Mouse (Mus musculus) liver, embryonic 12.5 days (tissue): Measurements from ENCODE around the gene Akt2. TPM values are rescaled to one million over a fixed set of nuclear protein-coding genes. Genes with fewer than 3 reads are reported as not detected.

Experiments used
- ATAC-seq: fragments of 200-750 bp; cut with Nextera tagmentation; 2 replicates; pipeline ENCODE4 v1.8.0; 2017; ENCODE audit warnings: moderate number of reproducible peaks, mild to moderate bottlenecking, moderate library complexity
- H3K27ac ChIP-seq: fragments of 300-500 bp; sonication (generic); 2 replicates; pipeline ENCODE4 v1.5.1; 2016; ENCODE audit warnings: mild to moderate bottlenecking
- H3K27me3 ChIP-seq: fragments of 300-500 bp; sonication (generic); replicated peaks from 2 replicates; pipeline ENCODE4 v1.6.1; 2016; ENCODE audit warnings: mild to moderate bottlenecking, moderate library complexity
- H3K36me3 ChIP-seq: fragments of 300-500 bp; sonication (generic); 2 replicates; pipeline ENCODE4 v1.6.1; 2016; ENCODE audit warnings: mild to moderate bottlenecking, moderate library complexity
- H3K4me1 ChIP-seq: fragments of 300-500 bp; sonication (generic); 2 replicates; pipeline ENCODE4 v1.6.1; 2016
- H3K4me2 ChIP-seq: fragments of 300-500 bp; sonication (generic); 2 replicates; pipeline ENCODE4 v1.6.1; 2016; ENCODE audit warnings: mild to moderate bottlenecking, moderate library complexity
- H3K4me3 ChIP-seq: fragments of 300-500 bp; sonication (generic); 2 replicates; pipeline ENCODE4 v1.5.1; 2016; ENCODE audit warnings: mild to moderate bottlenecking, moderate library complexity
- H3K9ac ChIP-seq: fragments of 300-500 bp; sonication (generic); 2 replicates; pipeline ENCODE4 v1.6.1; 2016; ENCODE audit warnings: mild to moderate bottlenecking, moderate library complexity
- H3K9me3 ChIP-seq: fragments of 300-500 bp; sonication (generic); replicated peaks from 2 replicates; pipeline ENCODE4 v1.6.1; 2016; ENCODE audit warnings: mild to moderate bottlenecking, moderate library complexity
- WGBS: fragments of 180-500 bp; shearing (Covaris S2); methylation state at CpG from one replicate; pipeline ENCODE4 v1.1.7; 2016; ENCODE audit not compliant: insufficient replicate concordance; 5-methylcytosine and 5-hydroxymethylcytosine counted together
- polyA plus RNA-seq: library from polyadenylated mRNA; unstranded; fragments of >200 nt; fragmentation: Nextera tagmentation; extraction: Ambion mirVana; gene quantifications from 2 replicates; pipeline ENCODE4 v1.2.1, GENCODE M21; 2016

The Akt2 gene
- polyA plus RNA-seq, 1 experiment from 2014 or later = 45.0 TPM

GRCm38 (mm10) chr7:27655545-27655944, 64.2 kb downstream of the Akt2 start:
- no peaks in the 10 kb centered on the region for H3K36me3 ChIP-seq
- H3K4me2 ChIP-seq = no peak overlapping the region
- H3K9me3 ChIP-seq = no peaks in the 10 kb centered on the region
- peaks cover 87% of the 10 kb centered on the region for H3K27me3 ChIP-seq
- no peak for ATAC-seq
- WGBS = 35% methylated on average over 11 of the region's 11 CpGs
- H3K9ac ChIP-seq = no peak overlapping the region
- peaks cover 30% of the 10 kb centered on the region for H3K4me1 ChIP-seq
- H3K27ac ChIP-seq = no peak overlapping the region
- no peak overlapping the region for H3K4me3 ChIP-seq

DNA sequence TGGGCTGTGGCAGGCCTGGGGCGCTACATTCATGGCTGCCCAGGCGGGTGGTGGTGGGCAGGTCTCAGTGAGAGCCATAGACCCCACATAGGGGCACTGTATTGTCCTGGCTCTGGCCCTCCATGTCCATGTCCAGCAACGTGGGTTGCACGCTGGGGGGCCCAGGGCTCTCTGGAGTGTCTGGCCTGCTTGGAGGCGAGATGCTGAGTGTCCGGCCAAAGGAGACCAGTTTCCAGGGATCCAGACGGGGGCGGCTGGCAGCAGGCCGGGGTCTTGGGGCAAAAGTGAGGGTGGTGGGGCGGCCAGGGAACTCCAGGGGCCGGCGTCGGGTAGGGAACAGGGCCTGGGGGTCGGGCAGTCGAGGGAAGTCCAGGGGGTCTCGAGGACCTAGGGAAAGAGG, 65.2 kb downstream of the Akt2 start:
- WGBS = 69% methylated on average over 16 of the region's 16 CpGs
- Histone ChIP-seq H3K4me2 (no peak overlapping the region), H3K27me3 (peaks cover 82% of the 10 kb centered on the region), H3K4me1 (peaks cover 28% of the 10 kb centered on the region), H3K27ac (no peak overlapping the region), H3K9me3 (no peaks in the 10 kb centered on the region), H3K36me3 (no peaks in the 10 kb centered on the region), H3K4me3 (no peak overlapping the region), H3K9ac (no peak overlapping the region)
- no peak for ATAC-seq

- Histone ChIP-seq H3K27me3 (peaks cover 73% of the 10 kb centered on the region), H3K27ac (no peak overlapping the region), H3K9me3 (no peaks in the 10 kb centered on the region), H3K36me3 (no peaks in the 10 kb centered on the region), H3K4me2 (peak overlapping the region; percentile 49), H3K9ac (no peak overlapping the region), H3K4me1 (peaks cover 28% of the 10 kb centered on the region), H3K4me3 (0 out of 2 replicates have a peak overlapping the region, but pooled peaks have one; percentile 8)
- WGBS = 20% methylated on average over 51 of the region's 53 CpGs
- no peak for ATAC-seq
These were observed 66.6 kb downstream of the Akt2 start for GRCm38 (mm10) chr7:27657824-27658395.

DNA sequence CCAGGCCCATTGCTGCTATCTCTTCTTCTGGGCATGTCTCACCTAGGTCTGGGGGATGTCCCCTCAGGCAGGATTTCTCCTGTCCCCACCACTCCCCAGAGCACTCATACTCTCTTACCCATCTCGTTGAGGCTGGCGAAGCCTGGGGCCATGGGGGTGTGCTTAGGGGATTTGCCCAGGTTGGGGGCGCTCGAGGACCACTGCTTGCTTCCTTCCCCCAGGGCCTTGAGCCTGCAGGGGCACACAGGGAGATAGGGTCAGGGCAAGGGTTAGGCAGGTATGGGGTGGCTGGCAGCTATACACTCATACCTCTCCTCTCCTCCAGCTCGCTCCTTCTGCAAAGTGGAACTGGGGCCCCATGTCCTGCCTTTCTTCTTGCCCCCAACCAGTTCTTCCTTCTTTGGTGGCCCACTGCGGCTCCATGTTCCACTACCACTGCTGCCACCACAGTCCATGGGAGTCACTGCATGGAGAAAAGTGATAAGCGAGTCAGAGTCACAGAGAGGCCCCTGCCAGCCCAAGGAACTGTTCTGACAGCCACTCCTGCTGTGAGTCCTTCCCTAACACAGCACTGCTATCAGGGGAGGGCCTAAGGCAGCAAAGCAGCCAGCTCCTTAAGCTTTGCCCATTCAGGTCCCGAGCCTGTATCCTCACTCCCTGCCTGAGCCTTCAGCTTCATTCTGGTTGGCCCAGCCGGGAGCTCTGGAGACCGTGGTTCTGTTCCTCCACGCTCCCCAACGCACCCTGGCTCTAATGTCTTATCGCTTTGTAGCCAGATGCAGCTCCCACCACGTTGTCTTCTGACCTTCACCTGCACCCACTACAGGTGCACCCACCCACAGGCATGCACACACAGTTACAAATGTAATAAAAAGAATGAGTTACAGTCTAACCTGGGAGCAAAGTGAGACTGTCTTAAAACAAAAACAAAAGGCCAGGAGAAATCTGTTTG, 67.6 kb downstream of the Akt2 start:
- Histone ChIP-seq H3K9me3 (no peaks in the 10 kb centered on the region), H3K9ac (peak overlapping the region; percentile 37), H3K27me3 (peaks cover 72% of the 10 kb centered on the region), H3K27ac (0 out of 2 replicates have a peak overlapping the region, but pooled peaks have one; percentile 22), H3K4me1 (peaks cover 23% of the 10 kb centered on the region), H3K4me2 (peak overlapping the region; percentile 49), H3K4me3 (no peak overlapping the region), H3K36me3 (no peaks in the 10 kb centered on the region)
- peak; percentile 90 for ATAC-seq
- 29% methylated on average over 14 of the region's 14 CpGs for WGBS

- no peak for ATAC-seq
- Histone ChIP-seq H3K9me3 (no peaks in the 10 kb centered on the region), H3K9ac (no peak overlapping the region), H3K27ac (no peak overlapping the region), H3K4me1 (peaks cover 21% of the 10 kb centered on the region), H3K4me3 (no peak overlapping the region), H3K27me3 (peaks cover 52% of the 10 kb centered on the region), H3K4me2 (no peak overlapping the region), H3K36me3 (no peaks in the 10 kb centered on the region)
- WGBS = 62% methylated on average over 4 of the region's 4 CpGs
These were observed 70.7 kb downstream of the Akt2 start for GRCm38 (mm10) chr7:27662038-27662437.

GRCm38 (mm10) chr7:27673064-27673574, 81.8 kb downstream of the Akt2 start:
- peak overlapping the region; percentile 100 for H3K4me2 ChIP-seq
- H3K4me1 ChIP-seq = peaks cover 25% of the 10 kb centered on the region
- H3K36me3 ChIP-seq = no peaks in the 10 kb centered on the region
- H3K9ac ChIP-seq = peak overlapping the region; percentile 87
- no peak overlapping the region for H3K27ac ChIP-seq
- peaks cover 15% of the 10 kb centered on the region for H3K27me3 ChIP-seq
- WGBS = 52% methylated on average over 9 of the region's 9 CpGs
- no peaks in the 10 kb centered on the region for H3K9me3 ChIP-seq
- no peak for ATAC-seq
- peak overlapping the region; percentile 90 for H3K4me3 ChIP-seq

GRCm38 (mm10) chr7:27673575-27674131, 82.3 kb downstream of the Akt2 start:
- peak overlapping the region; percentile 90 for H3K4me3 ChIP-seq
- H3K27ac ChIP-seq = no peak overlapping the region
- H3K9me3 ChIP-seq = no peaks in the 10 kb centered on the region
- H3K27me3 ChIP-seq = peaks cover 15% of the 10 kb centered on the region
- H3K36me3 ChIP-seq = no peaks in the 10 kb centered on the region
- H3K4me1 ChIP-seq = peaks cover 25% of the 10 kb centered on the region
- ATAC-seq = no peak
- H3K9ac ChIP-seq = peak overlapping the region; percentile 87
- peak overlapping the region; percentile 100 for H3K4me2 ChIP-seq
- 1% methylated on average over 41 of the region's 52 CpGs for WGBS

DNA sequence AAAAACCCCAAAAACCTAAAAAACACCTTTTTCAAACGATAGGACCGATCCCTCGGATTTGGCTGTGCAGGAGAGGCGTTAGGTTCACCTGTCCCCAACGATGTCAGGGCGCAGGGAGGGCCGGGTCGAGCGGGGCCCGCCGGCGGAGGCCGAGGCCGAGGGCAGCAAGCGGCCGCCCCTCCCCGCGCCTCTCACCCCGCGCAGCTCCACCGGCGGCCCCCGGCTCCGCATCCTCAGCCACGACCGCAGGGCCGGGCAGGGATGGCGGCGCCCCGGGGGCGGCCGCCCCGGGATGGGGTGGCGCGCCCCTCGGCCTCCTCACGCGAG, 82.8 kb downstream of the Akt2 start:
- Histone ChIP-seq H3K9ac (peak overlapping the region; percentile 87), H3K27ac (peak overlapping the region; percentile 78), H3K27me3 (peaks cover 15% of the 10 kb centered on the region), H3K9me3 (no peaks in the 10 kb centered on the region), H3K36me3 (no peaks in the 10 kb centered on the region), H3K4me1 (peaks cover 25% of the 10 kb centered on the region), H3K4me3 (peak overlapping the region; percentile 90), H3K4me2 (peak overlapping the region; percentile 100)
- ATAC-seq = peak; percentile 68
- under 1% methylated on average over 35 of the region's 38 CpGs for WGBS

DNA sequence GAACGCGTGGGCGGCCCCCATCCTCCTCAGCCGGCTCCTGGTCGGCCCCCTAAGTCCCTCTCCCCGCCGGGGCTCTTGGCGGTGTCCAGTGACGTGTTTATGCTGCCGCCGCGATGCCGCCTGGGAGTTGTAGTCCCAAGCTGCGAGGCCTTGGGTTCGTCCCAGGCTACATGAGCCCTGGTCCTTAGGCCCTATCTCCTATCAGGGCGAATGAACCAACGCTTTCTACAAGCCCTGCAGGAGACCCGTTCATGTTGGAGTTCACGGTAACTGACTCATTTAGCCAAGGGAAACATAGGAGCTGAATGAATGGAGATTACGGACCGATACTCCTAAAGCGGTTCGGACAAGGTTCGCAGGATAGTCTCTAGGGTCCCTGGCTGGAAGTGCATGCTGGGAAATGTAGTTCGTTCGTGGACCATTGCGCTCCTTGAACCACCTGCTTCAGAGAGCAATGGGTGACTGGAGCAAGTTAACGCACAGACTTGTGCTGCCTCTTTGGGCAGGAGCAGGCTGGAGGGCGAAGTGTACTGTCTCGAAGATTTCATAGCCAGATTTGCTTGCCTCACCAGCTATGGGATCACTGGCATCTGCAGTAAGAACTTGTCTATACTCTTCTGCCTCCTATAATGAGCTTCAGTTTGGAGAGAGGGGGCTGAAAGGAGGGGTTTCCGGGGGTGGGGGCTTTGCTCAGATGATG, 83.3 kb downstream of the Akt2 start, which contains the start of gene Map3k10:
Gene Map3k10 (minus strand): TSS at position 77 of the 700 bp plus-strand sequence.
- H3K9ac ChIP-seq = peak within 1 kb of the TSS; percentile 87
- H3K36me3 ChIP-seq = no peaks in the 10 kb centered on the region
- H3K27me3 ChIP-seq = peaks cover 15% of the 10 kb centered on the region
- WGBS = under 1% methylated on average over 31 of the region's 31 CpGs
- H3K4me2 ChIP-seq = peak within 1 kb of the TSS; percentile 100
- no peaks in the 10 kb centered on the region for H3K9me3 ChIP-seq
- ATAC-seq = peak; percentile 97
- H3K27ac ChIP-seq = peak within 1 kb of the TSS; percentile 78
- H3K4me1 ChIP-seq = peaks cover 25% of the 10 kb centered on the region
- H3K4me3 ChIP-seq = peak within 1 kb of the TSS; percentile 90

GRCm38 (mm10) chr7:27675222-27675612, 83.9 kb downstream of the Akt2 start:
- Histone ChIP-seq H3K27me3 (peaks cover 15% of the 10 kb centered on the region), H3K4me3 (peak overlapping the region; percentile 90), H3K9ac (peak overlapping the region; percentile 87), H3K4me1 (peaks cover 25% of the 10 kb centered on the region), H3K9me3 (no peaks in the 10 kb centered on the region), H3K4me2 (peak overlapping the region; percentile 100), H3K27ac (peak overlapping the region; percentile 78; the same call in 1 of the 2 replicates), H3K36me3 (no peaks in the 10 kb centered on the region)
- ATAC-seq = no peak
- WGBS = 19% methylated on average over 14 of the region's 14 CpGs

- WGBS = 28% methylated on average over 2 of the region's 2 CpGs
- H3K4me2 ChIP-seq = no peak overlapping the region
- peaks cover 18% of the 10 kb centered on the region for H3K27me3 ChIP-seq
- no peaks in the 10 kb centered on the region for H3K36me3 ChIP-seq
- H3K4me1 ChIP-seq = peaks cover 3% of the 10 kb centered on the region
- H3K4me3 ChIP-seq = no peak overlapping the region
- H3K27ac ChIP-seq = no peak overlapping the region
- no peaks in the 10 kb centered on the region for H3K9me3 ChIP-seq
- H3K9ac ChIP-seq = no peak overlapping the region
- ATAC-seq = no peak
These were observed 91.9 kb downstream of the Akt2 start for GRCm38 (mm10) chr7:27683218-27683617.
